Mouse (Mus musculus) kidney, postnatal 4 days (tissue): ENCODE measurements around the gene Itpkc.
A peak's percentile ranks its signal among the peaks of the same experiment; 100 is the strongest.

Experiments
- DNase-seq, 2 experiments: peaks; one replicate each; pipeline ENCODE4 v3.0.0; 2021; ENCODE audit warnings: mixed read lengths in 2 of 2

Itpkc gene

GRCm38 (mm10) chr7:27235726-27236125 is 7.3 kb upstream of the Itpkc start:
- no peak for DNase-seq

GRCm38 (mm10) chr7:27233300-27233699 is 4.8 kb upstream of the Itpkc start:
- DNase-seq, result peak in 1 of 2 experiments; percentile 25

- peak; percentile 95 to 96 for DNase-seq
Measured at GRCm38 (mm10) chr7:27232781-27233281, 4.4 kb upstream of the Itpkc start, which contains the start of gene Coq8b. Gene Coq8b, plus strand, starts transcription at chr7:27233023.

- no peak for DNase-seq
Measured at GRCm38 (mm10) chr7:27231693-27232331, 3.4 kb upstream of the Itpkc start.

- DNase-seq, result no peak
Measured at GRCm38 (mm10) chr7:27230781-27231180, 2.3 kb upstream of the Itpkc start.

- no peak for DNase-seq
Measured at GRCm38 (mm10) chr7:27228865-27229264, 404 bp upstream of the Itpkc start.

GRCm38 (mm10) chr7:27227676-27228075 is 785 bp downstream of the Itpkc start:
- DNase-seq, result peak in 1 of 2 experiments; percentile 18

GRCm38 (mm10) chr7:27227276-27227675 is 1.2 kb downstream of the Itpkc start:
- DNase-seq, result no peak

GRCm38 (mm10) chr7:27224877-27225575 is 3.4 kb downstream of the Itpkc start:
- DNase-seq, result peak in 1 of 2 experiments; percentile 26

GRCm38 (mm10) chr7:27222538-27222937 is 5.9 kb downstream of the Itpkc start:
- DNase-seq, result no peak

GRCm38 (mm10) chr7:27221939-27222338 is 6.5 kb downstream of the Itpkc start:
- DNase-seq, result no peak

- DNase-seq, result no peak
Measured at GRCm38 (mm10) chr7:27219937-27220336, 8.5 kb downstream of the Itpkc start.

- DNase-seq, result no peak
Measured at GRCm38 (mm10) chr7:27218586-27218985, 9.9 kb downstream of the Itpkc start.

GRCm38 (mm10) chr7:27212626-27213025 is 15.8 kb downstream of the Itpkc start:
- no peak for DNase-seq

- no peak for DNase-seq
Measured at GRCm38 (mm10) chr7:27203730-27204449, 24.6 kb downstream of the Itpkc start.

GRCm38 (mm10) chr7:27198779-27199178 is 29.7 kb downstream of the Itpkc start:
- DNase-seq, result no peak

- DNase-seq, result no peak
Measured at GRCm38 (mm10) chr7:27198355-27198754, 30.1 kb downstream of the Itpkc start.

- no peak for DNase-seq
Measured at GRCm38 (mm10) chr7:27197634-27198033, 30.8 kb downstream of the Itpkc start.

GRCm38 (mm10) chr7:27197136-27197535 is 31.3 kb downstream of the Itpkc start:
- DNase-seq, result no peak

GRCm38 (mm10) chr7:27195681-27196611 is 32.5 kb downstream of the Itpkc start, which contains the start of the genes BC024978 and Snrpa:
Gene BC024978, plus strand, starts transcription at chr7:27195781.
Gene Snrpa, minus strand, starts transcription at chr7:27196271.
- DNase-seq, result peak; percentile 95 to 98

- no peak for DNase-seq
Measured at GRCm38 (mm10) chr7:27193731-27194130, 34.7 kb downstream of the Itpkc start.

- DNase-seq, result no peak
Measured at GRCm38 (mm10) chr7:27192434-27192833, 36.0 kb downstream of the Itpkc start.
